Mouse (Mus musculus) kidney, postnatal 25 days (tissue): ENCODE results near the gene Tbc1d14.

Source experiments
- DNase-seq, 2 experiments: peaks; one replicate each; pipeline ENCODE4 v3.0.0; 2021; ENCODE audit warnings: mixed read lengths in 2 of 2

Tbc1d14 gene

DNA sequence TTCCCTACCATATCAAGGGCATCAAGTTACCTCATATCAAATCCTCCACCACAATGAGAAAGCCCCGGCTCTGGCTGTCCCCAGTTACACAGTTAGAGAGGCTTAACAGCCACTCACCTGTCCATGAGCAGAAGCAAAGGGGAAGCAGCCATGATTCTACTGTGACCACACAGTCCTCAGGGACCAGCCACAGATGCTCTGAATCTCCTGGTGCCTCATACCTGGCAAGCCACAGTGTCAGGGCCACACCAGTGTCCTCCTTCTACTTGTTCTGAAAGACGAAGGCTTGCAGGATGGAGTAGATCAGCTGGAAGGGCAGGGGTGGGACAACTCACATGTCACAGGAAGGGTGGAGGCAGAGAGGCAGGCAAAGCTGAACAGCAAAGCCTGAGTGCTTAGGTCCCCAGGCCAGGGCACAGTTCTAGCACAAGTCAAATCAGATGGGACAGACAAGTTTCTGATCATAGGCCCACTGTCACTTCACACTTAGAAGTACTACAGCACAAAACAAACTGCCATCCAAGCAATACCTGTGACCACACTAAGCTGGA lies 39.9 kb downstream of the Tbc1d14 start:
- DNase-seq: no peak

DNA sequence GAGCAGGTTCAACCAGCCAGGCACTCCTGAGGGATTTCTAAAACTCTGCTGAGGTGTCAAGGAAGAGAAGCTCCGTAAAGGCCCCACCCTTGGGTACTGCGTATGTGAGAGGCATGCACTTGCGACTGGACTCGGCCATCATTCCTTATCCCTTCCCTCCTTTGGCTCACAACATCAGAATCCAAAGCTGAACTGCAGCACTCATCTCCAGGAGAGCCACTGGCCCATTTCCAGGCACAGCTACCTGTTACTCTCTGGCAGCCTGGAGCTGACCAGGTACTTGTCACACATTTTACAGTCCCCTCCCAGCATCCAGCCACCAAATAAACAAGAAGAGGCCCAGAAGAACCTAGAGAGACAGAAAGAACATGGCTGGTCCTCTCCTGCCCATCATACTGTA lies 40.7 kb downstream of the Tbc1d14 start:
- DNase-seq: peak; percentile 40 to 50

DNA sequence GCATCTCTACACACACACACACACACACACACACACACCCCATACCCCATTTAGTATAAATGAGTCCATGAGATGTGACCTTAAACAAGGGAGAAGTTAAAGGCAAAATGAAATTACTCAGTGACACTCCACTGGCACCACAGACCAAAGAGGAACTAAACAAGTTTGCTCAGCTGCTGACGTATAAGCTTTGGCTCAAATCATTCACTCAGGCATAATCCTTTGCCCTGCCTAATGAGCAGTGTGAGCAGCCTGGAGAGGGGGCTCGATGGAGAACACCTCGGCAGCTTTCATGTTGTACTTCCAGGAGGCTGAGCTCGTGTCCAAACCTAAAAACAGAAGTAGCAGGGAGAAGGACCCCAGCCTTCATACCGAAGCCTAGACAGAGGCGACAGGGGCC lies 43.8 kb downstream of the Tbc1d14 start:
- DNase-seq: no peak

DNA sequence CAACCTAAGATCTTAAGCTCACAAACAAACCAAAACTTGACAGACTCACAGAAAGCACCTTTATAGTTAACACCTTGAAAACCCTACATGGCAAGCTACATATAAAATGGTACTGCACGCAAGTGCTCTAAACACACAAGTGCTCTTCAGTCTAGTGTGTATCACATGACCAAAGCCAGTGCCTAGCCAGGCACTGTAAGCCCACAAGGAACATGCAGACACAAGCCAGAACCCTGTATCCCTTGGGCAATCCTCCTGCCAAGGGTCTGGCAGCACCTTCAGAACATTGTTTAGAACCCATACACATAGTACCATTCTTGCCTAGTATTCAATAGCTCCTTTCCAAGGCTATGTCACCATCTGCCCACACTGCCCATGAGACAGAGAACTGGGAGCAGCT lies 48.3 kb downstream of the Tbc1d14 start:
- DNase-seq: no peak

DNA sequence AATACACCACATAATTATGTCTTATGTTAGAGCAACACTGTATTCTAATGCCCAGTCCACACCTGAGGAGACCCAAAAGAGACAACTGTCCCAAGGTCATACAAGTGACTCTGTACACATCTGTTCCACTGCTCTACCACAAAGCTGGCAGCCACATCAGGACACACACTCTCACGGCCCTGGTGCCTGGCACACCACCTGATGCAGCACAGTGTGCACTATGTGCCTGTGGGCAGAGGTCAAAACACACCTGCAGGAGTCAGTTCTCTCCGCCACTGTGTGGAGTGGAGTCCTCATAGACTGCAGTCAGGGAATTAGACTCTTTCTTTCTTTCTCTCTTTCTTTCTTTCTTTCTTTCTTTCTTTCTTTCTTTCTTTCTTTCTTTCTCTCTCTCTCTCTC lies 52.1 kb downstream of the Tbc1d14 start:
- DNase-seq: peak; percentile 58 to 88

DNA sequence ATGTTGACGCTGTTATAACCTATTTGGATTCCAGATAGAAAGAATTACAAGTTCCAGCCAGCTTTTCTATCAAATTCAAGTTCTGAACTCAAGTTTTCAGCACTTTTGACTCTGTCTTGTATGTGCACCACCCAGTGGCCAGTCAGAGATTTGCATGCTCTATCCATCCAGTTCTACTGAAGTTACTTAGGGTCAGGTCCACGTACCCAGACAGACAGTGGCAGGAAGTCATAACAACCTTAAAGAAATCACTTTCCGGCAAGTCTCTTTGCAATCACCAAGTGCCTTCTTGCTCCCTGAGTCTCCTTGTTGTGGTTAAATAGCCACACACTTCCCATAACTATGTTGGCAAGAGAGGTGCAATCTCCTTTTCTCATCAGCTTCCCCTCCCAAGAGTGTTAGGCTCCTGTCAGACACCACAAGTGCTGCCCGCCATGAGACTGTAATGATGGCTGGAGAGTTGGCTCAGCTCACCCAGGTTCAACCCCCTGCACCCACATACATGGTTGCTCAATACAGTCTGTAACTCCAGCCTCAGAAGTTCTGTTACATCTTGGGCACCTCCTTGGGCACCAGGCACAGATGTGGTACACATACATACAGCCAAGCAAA lies 54.4 kb downstream of the Tbc1d14 start:
- DNase-seq: peak; percentile 77 to 82

DNA sequence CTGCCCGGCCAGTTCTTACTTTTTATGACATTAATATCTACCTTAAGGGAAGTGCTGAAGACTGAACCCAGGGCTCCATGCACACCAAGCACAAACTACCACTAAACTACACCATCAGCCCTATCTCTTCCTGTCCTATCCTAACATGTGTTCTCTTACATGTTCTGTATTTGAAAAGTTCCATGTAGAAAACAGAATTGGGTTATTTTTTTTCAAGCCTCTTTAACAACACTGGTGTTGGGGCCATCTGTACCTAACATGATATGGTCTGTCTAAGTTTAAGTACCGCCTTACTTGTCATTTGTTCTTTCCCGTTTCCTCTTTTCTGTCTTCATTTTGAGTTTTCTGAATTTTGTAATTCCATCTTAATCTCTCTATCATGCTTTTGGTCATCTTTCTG lies 56.7 kb downstream of the Tbc1d14 start:
- DNase-seq: no peak

DNA sequence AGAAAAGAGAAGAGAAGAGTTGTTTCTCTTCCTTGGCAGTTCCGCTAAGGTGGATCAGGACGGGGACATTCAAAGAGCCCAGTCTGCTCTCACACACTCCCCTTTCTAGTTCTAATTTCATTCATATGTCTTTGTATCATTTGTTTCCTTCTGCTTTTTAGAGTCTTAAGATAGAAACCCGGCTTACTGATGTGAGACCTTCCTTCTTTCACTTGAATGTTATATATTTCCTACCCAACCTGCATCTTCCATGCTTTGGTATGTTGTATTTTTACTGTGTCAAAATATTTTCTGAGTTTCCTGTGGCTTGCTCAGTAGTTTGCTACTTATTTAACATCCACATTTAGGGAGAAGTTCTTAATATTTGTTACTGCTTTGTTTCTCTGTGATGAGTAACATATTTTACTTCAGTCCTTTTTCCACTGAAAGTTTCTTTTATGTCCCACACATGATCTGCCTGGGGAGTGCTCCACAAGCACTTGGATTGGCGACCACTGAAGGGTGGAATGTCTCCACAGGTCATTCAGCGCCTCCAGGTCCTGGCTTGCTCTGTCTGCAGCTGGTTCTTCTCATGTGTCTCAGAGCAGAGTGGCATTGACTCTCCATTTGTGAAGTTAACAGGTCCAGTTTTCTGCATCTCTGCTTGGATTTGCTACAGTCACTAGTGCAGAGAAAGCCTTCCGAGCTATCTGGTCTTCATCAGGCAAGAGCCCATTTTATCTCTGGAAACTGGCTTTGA lies 57.5 kb downstream of the Tbc1d14 start:
- DNase-seq: no peak

DNA sequence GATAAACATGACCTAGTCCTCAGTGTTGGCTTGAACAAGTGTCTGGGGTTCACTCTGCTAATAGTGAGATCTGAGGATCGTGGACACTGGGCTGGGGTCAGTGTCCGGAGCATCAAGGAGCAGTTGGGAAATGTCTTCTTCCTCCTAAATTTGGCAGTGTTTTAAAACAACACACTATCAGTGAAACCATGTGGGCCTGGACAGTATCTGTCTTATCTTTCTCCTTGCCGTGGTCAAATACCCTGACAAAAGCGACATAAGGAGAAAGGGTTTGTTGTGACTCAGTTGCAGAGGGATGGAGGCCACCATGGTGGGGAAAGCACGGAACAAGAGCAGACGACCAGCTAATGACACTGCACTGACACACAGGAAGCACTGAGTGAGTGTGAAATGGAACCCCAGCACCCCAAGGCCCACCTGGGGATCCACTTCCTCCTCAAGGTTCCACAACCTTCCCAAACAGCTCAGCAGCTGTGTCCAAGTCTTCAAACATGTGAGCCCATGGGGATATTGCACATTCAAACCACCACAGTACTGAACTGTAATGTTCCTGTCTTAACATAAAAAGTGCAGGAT lies 58.5 kb downstream of the Tbc1d14 start:
- DNase-seq: no peak

DNA sequence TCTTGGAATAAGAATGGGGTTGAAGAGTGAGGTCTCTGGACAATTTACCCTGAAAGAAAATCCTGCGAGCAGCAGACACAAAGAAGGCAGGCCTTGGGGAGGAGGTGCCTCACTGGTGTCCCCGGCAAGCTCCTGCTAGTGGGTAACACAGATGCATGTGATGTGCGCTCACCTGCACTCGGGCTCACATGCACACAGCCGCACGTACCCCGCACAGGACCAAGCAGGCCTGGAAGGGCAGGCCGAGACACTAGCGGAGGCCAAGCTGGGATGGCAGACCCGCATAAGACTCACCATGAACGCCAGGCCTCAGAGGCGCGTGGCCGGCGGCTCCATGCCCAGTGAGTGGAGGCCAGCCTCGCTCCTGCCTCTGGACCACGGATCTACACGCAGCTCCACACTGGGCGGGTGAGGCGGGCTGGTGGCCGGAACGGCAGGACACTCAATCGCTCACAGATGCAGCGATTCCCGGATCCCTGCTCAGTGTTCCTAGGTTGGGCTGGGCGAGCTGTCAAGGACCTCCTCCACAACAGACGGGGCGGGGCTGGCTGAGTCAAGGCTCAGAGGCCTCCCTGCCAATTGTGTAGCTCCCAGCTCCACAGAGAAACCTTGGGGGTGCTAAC lies 62.8 kb downstream of the Tbc1d14 start:
- DNase-seq: peak; percentile 97 to 98

DNA sequence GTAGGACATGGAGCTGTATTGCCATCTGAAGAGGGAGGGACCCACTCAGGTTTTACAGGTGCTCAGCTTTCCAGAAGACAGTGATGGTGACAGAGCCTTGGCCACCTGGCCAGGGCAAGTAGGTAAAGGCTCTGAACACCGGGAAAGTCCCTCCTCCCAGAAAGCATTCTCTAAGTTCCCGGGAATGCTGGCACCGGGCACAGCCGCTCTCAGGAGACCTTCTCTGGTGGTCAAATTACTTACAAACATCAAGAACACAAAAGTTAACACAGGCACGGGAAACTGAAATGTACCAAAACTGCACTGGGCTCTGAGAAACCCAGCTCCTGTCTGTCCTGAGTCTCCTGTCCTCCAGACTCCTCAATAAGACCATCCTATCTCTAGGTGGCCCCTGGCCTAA lies 63.4 kb downstream of the Tbc1d14 start:
- no peak for DNase-seq

DNA sequence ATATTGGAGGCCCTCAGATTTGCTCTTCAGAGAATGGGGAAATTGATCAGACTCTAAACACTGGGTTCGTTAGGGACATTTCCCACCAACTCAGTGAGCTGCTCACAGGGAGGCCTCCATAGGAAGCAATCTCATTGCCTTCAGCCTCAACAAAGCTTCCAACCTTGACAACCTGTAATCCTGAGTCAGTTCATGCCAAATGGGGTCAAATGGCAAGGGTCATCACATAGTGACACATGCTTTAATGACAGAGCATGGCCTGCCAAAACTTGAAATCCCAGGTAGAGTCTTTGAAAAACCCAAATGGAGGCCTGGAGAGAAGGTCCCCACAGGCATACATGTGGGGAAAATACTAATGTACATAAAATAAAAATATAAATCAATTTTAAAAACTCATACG lies 66.2 kb downstream of the Tbc1d14 start:
- no peak for DNase-seq

DNA sequence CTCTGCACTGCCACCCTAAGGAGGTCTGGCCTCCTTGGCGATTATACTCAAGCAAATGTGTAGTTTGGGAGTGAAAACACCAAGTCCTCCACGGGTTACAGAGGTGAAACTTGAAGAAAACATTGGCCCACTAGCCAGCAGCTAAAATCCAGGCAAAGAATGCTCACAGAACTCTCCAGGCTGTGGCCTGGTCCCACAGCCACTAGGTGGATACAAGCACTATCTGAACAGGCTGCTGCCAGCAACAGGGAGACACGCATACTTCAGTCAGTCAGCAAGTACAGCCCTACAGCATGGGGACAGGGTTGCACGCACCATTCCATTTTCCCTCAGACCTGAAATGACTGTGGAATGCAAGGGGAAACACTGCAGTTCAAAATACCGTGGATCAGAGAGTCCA lies 66.8 kb downstream of the Tbc1d14 start:
- DNase-seq: peak in 1 of 2 experiments; percentile 25

DNA sequence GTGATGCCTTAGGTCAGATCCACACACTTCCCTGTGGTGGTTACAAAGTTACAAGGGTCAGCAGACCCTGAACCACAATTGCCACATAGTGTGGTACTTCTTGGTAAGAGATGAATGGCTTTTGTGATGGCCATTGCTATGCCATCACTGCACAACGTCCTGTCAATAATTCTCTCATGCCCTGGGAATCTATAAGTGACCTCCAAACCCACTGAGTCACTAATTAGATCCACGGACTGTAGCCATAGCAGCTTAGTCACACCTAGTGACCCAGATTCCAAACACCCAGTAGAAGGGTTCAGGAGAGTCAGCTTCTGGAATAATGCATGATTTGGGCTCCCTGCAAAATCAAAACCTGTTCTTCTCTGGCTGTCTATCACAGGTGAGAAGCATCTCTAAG lies 67.9 kb downstream of the Tbc1d14 start:
- DNase-seq: no peak

DNA sequence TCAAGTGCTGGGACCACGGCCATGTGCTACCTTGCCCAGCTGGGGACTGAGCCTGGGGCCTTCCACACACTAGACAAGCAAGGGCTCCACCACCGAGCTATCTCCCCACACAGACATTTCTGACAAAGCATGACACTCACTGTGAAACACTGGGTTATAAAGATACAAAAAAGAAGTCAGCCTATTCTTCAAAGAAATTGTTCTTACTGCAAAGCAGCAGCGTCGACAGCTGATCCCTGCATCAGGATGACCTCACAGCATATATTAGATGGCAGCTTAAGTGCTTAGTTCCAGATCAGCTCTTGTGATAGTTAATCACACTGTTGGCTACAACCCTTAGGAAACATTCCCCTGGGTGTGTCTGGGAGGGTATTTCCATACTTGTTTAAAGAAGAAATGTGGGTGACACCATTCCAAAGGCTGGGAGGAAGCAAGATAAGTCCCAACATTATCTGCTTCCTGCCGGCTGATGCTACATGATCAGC lies 69.8 kb downstream of the Tbc1d14 start:
- no peak for DNase-seq

DNA sequence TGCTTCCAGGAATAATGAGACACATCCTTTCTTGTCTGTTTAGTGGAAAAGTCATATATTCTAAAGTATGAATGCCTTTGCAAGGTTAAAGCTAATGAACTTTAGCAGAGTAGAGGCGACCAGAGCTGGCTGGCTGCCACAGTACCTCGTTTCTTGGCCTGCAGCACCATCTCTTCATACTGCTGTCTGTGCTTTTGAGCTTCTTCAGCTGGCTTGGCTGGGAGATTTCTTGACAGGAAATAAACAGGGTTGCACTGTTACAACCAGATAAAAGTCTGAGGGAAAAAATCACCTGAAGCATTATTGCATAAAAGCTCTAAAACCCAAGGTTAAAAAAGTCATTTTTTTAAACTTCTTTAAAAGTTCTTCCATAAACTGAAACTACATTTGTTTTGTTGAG lies 70.3 kb downstream of the Tbc1d14 start:
- DNase-seq: peak; percentile 78

DNA sequence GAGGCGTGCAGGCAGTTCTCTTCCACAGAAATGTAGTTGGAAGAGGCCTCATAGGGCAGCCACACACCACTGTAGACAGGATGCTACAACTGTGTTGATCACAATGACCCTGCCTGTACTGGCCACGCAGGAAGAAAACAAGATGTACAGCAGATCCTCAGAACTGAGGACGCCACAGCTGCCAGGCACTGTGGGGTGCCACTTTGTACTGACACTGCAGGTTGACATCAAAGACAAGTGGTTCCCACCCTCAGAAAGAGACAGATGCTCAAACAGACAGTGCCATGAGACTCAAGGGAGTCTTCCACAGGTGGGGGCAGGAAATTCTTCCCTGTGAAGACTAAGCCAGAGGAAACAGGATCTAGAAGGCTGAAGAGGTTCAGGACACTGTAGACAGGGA lies 73.3 kb downstream of the Tbc1d14 start:
- no peak for DNase-seq

DNA sequence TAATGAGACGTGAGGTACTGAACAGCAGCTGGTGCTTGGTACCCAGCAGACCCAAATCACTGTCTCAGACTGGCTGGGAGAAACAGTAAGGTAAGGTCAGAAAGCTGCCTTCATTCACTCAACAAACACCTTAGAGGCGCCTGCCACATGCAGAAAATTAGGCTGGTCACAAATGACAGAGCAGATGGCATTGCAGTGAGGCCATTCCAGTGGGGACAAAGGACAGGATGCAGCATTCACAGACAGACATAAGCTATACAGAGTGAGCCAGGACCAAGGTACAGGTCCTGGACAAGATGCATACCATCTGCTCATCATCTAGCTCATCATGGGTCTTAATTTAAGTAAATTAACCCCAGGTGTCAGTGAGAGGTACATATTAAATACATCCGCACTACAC lies 75.5 kb downstream of the Tbc1d14 start:
- no peak for DNase-seq

DNA sequence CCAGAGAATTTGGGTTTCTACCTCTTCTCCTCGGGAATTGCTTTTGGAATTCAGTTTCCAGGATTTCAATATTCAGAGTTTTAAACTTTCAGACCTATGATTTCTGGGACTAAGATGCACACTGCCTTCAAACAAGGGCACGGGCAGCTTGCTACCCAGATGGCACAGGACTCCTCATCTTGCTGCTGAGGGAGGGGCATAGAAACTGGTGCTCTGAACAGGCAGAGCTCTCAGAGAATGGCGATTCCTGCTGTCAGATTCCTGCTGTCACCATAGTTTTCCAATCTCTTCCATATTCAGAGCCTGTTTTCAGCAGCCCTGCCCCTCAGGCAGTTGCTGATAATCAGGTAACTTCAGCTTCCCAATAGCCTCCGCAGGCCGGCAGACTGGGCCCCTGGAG lies 77.5 kb downstream of the Tbc1d14 start:
- DNase-seq: no peak

DNA sequence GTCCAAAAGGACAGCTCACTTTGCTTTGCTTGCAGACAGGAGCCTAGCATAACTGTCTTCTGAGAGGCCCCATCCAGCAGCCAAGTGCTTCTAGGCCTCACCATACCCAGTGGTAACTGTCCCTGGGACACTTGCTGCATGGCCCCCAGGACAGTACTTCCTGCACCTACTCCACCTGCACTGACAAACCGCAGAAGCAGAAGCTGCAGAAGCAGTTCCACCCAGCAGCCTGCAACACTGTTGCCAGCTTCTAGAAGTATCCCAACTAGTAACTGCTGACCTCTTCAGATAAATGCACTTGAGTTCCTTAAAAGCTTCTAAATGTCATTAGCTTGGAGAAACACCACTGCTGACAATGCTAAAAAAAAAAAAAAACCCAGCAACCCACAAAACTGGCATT lies 78.0 kb downstream of the Tbc1d14 start:
- DNase-seq: no peak

DNA sequence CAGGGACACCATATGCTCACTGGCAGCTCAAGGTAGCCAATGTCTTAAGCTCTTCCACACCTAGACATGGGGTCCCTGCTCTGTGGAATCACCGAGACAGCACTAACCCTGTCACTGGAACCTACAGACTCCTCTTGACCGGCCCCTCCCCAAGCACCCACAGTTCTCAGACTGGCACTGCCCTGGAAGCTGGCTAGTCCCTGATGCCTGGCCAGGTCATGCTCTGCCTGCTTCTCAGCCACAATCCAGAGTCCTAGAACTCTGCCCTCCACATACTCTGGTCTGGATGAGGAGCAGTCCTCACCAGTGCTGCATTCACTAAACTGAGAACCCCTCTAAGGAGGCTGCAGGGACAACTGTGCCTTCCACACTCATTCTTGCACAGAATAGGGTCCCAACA lies 82.1 kb downstream of the Tbc1d14 start:
- peak; percentile 30 to 70 for DNase-seq

DNA sequence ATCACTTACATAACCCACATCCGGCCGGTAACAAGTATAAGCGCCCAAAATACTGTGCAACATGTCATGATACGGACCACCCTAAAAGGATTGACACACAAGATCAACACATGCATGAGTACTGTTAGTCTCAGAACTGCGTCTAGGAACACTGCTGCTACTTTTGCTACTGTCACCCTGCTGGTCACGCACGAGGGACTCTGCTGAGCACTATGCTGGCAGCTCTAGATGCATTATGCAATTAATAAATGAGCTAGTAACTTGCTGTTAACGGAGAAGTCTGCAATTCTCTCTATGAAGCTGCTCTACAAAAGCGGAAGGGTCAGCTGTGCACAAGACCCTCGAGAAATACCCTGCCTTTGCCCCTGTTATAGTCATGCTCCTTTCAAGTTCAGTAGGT lies 84.7 kb downstream of the Tbc1d14 start:
- peak; percentile 35 to 64 for DNase-seq

DNA sequence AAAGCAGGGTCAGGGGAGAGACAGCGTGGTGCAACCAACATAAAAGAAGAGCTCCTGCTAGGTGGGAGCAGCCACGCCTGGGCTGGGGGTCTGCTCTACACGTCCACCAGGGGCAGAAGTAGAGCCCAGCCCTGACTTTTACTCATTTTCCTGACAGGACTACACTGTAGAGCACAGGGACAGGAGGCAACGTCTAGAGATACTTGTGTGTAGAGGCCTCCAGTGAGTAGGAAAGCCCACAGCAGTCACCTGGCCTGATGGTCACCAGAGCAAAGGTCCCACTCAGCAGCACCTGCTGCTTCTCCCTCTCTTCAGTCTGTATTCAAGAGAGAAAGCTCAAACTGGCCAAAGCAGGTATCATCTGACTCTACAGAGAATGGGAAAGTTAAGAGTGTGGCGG lies 87.4 kb downstream of the Tbc1d14 start:
- DNase-seq: no peak

DNA sequence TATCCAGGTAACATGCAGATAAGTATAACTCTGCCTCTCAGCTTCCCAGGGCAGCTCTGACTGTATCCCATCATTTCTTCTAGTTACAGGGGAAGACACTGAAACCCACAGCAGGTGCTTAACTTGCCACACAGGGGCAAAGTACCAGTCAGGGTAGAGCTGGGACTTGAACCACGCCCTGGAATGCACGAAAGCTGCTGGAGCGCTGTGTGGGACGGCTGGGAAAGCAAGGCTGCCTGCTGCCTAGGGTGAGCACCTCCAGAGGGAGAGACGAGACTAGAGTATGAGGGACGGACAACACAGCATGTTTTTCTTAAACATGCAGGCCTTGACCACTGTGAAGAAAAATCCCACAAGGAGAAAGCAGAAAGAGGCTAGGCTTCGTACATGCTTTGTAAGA lies 87.8 kb downstream of the Tbc1d14 start:
- no peak for DNase-seq
